Comparison of ENCODE assay signal across 7 mouse cellular contexts in genomic region chr11:31965256-31966134, GRCm38 (mm10). TPM values are rescaled to one million over a fixed set of nuclear protein-coding genes. Genes with fewer than 3 reads are reported as not detected.
DNase-seq lines count a peak whose midpoint lies in the region; ATAC-seq and TF ChIP-seq lines count a peak whose summit lies in the region.

TSS of gene 4930524B15Rik (plus strand) at chr11:31965592.

- H3K4me2 ChIP-seq in intestine, postnatal 0 days (replicated peaks; ENCODE audit: low read depth): peak within 1 kb of the TSS; percentile 49
- peak within 1 kb of the TSS; percentile 62 for H3K4me2 ChIP-seq in neural tube, embryonic 12.5 days (replicated peaks)

- 0 out of 2 replicates have a peak, but pooled peaks have one; percentile 28 for ATAC-seq in intestine, postnatal 0 days
- peak; percentile 71 for ATAC-seq in neural tube, embryonic 12.5 days (ENCODE audit: low FRiP score, low read depth)
- no peak for ATAC-seq in megakaryocyte, adult 5-6 weeks (ENCODE audit: poor library complexity, severe bottlenecking)

- no peak for TF ChIP-seq CTCF in intestine, postnatal 0 days (IDR thresholded peaks at IDR 0.05; ENCODE audit: low read depth)

- H3K36me3 ChIP-seq in forebrain, embryonic 10.5 days (replicated peaks): no peaks in the 10 kb centered on the region
- H3K36me3 ChIP-seq in intestine, postnatal 0 days (ENCODE audit: control insufficient read depth, insufficient read depth): no peaks in the 10 kb centered on the region
- no peaks in the 10 kb centered on the region for H3K36me3 ChIP-seq in neural tube, embryonic 12.5 days

- H3K4me3 ChIP-seq in forebrain, embryonic 10.5 days: peak within 1 kb of the TSS; percentile 48
- no peak within 1 kb of the TSS for H3K4me3 ChIP-seq in intestine, postnatal 0 days (ENCODE audit: low read depth, low read length)
- peak within 1 kb of the TSS; percentile 22 for H3K4me3 ChIP-seq in neural tube, embryonic 12.5 days

- H3K27me3 ChIP-seq in forebrain, embryonic 10.5 days (ENCODE audit: poor library complexity, severe bottlenecking): peaks cover 16% of the 10 kb centered on the region; the same call in 1 of the 2 replicates
- no peaks in the 10 kb centered on the region for H3K27me3 ChIP-seq in intestine, postnatal 0 days (replicated peaks; ENCODE audit: control insufficient read depth, insufficient read depth, low read length)
- H3K27me3 ChIP-seq in neural tube, embryonic 12.5 days (replicated peaks): no peaks in the 10 kb centered on the region

- intact Hi-C loops in left cerebral cortex, postnatal 14 days (cut with DNase I): no loop called here

- WGBS in forebrain, embryonic 10.5 days: 50% methylated on average over 49 of the region's 49 CpGs
- WGBS in intestine, postnatal 0 days: 44% methylated on average over 47 of the region's 49 CpGs
- 45% methylated on average over 49 of the region's 49 CpGs for WGBS in neural tube, embryonic 12.5 days

- H3K27ac ChIP-seq in forebrain, embryonic 10.5 days: peak within 1 kb of the TSS; percentile 85
- H3K27ac ChIP-seq in intestine, postnatal 0 days (ENCODE audit: low read depth, low read length): no peak within 1 kb of the TSS
- H3K27ac ChIP-seq in neural tube, embryonic 12.5 days: no peak within 1 kb of the TSS

- peaks cover 5% of the 10 kb centered on the region; the same call in 1 of the 2 replicates for H3K9me3 ChIP-seq in forebrain, embryonic 10.5 days
- no peaks in the 10 kb centered on the region for H3K9me3 ChIP-seq in intestine, postnatal 0 days (ENCODE audit: control insufficient read depth)
- no peaks in the 10 kb centered on the region for H3K9me3 ChIP-seq in neural tube, embryonic 12.5 days

- peak; percentile 18 for DNase-seq in right cerebral cortex, postnatal 4 days
- no peak for DNase-seq in right cerebral cortex, adult 2 months (ENCODE audit: low spot score in 2 of 2)
- DNase-seq in forebrain, embryonic 10.5 days (ENCODE audit: extremely low spot score, low spot score): peak; percentile 35
- DNase-seq in left cerebral cortex, postnatal 14 days (ENCODE audit: low spot score in 2 of 2): no peak

- H3K9ac ChIP-seq in intestine, postnatal 0 days (ENCODE audit: low read depth, low read length): no peak within 1 kb of the TSS
- peak within 1 kb of the TSS; percentile 42 for H3K9ac ChIP-seq in neural tube, embryonic 12.5 days

- peaks cover 9% of the 10 kb centered on the region for H3K4me1 ChIP-seq in forebrain, embryonic 10.5 days
- no peaks in the 10 kb centered on the region for H3K4me1 ChIP-seq in intestine, postnatal 0 days (replicated peaks; ENCODE audit: control insufficient read depth, insufficient read depth, low read length)
- peaks cover 6% of the 10 kb centered on the region; the same call in 1 of the 2 replicates for H3K4me1 ChIP-seq in neural tube, embryonic 12.5 days

RNA-seq across cellular contexts. Expression of gene 4930524B15Rik, which starts in this region (rescaled TPM):
- 0.11 TPM in 1 of 2 replicates, not detected in the other for polyA plus RNA-seq in forebrain, embryonic 10.5 days (2016; fragmentation: Nextera tagmentation; extraction: Ambion mirVana)
- polyA plus RNA-seq in intestine, postnatal 0 days (2015; fragmentation: Nextera tagmentation; extraction: Ambion mirVana): 0.14 and 0.26 TPM in 2 replicates
- 0.15 and 0.17 TPM in 2 replicates for polyA plus RNA-seq in neural tube, embryonic 12.5 days (2016; fragmentation: Nextera tagmentation; extraction: Ambion mirVana)
- not detected for total RNA-seq in left cerebral cortex, postnatal 14 days (2021)
- total RNA-seq in megakaryocyte, adult 5-6 weeks (2015): not detected in 2 replicates
- total RNA-seq in megakaryocyte, adult 5-6 weeks (2017): not detected in 2 replicates

Comparison
In these comparisons a context has a peak if more than half of its experiments do, and no peak if none do; other contexts are left out.
1. Peak in DNase-seq, H3K4me3 ChIP-seq and H3K27ac ChIP-seq in forebrain, embryonic 10.5 days; RNA of the gene not detected or under 1 TPM.
2. Peak in ATAC-seq and H3K4me2 ChIP-seq in intestine, postnatal 0 days; RNA of the gene not detected or under 1 TPM.
3. Peak in ATAC-seq, H3K4me3 ChIP-seq, H3K9ac ChIP-seq and H3K4me2 ChIP-seq in neural tube, embryonic 12.5 days; RNA of the gene not detected or under 1 TPM.